Mouse (Mus musculus) liver, embryonic 11.5 days (tissue): ENCODE measurements at regions not wholly inside any gene's neighbourhood (a gene's known extent, or its start where the extent isn't known, plus 50 kb on each side); places are given as distances from the start of the nearest gene placed in this dataset.

Experiments
- ATAC-seq: fragments of 200-750 bp; cut with Nextera tagmentation; replicated peaks from 2 replicates; pipeline ENCODE4 v1.8.0; 2017; ENCODE audit warnings: moderate number of reproducible peaks, mild to moderate bottlenecking, moderate TSS enrichment, moderate library complexity; ENCODE audit not compliant: low FRiP score
- DNase-seq: peaks from one replicate; pipeline ENCODE4 v3.0.0-alpha.2; 2017; ENCODE audit warnings: low spot score
- H3K27ac ChIP-seq: fragments of 300-500 bp; sonication (generic); 2 replicates; pipeline ENCODE4 v1.5.1; 2014; ENCODE audit warnings: mild to moderate bottlenecking, low read depth, low read length, control low read depth
- H3K27me3 ChIP-seq: fragments of 300-500 bp; sonication (generic); replicated peaks from 2 replicates; pipeline ENCODE4 v1.6.1; 2014; ENCODE audit warnings: low read length, mixed read lengths; ENCODE audit not compliant: control insufficient read depth, insufficient read depth
- H3K36me3 ChIP-seq: fragments of 300-500 bp; sonication (generic); 2 replicates; pipeline ENCODE4 v1.6.1; 2014; ENCODE audit warnings: mild to moderate bottlenecking, low read length, moderate library complexity, mixed read lengths; ENCODE audit not compliant: control insufficient read depth, insufficient read depth
- H3K4me1 ChIP-seq: fragments of 300-500 bp; sonication (generic); replicated peaks from 2 replicates; pipeline ENCODE4 v1.6.1; 2014; ENCODE audit warnings: low read length, mixed read lengths; ENCODE audit not compliant: control insufficient read depth, insufficient read depth
- H3K4me2 ChIP-seq: fragments of 300-500 bp; sonication (generic); 2 replicates; pipeline ENCODE4 v1.6.1; 2014; ENCODE audit warnings: mild to moderate bottlenecking, control low read depth, moderate library complexity
- H3K4me3 ChIP-seq: fragments of 300-500 bp; sonication (generic); 2 replicates; pipeline ENCODE4 v1.5.1; 2014; ENCODE audit warnings: low read depth, low read length, control low read depth
- H3K9ac ChIP-seq: fragments of 300-500 bp; sonication (generic); 2 replicates; pipeline ENCODE4 v1.6.1; 2014; ENCODE audit warnings: low read depth, low read length, control low read depth
- H3K9me3 ChIP-seq: fragments of 300-500 bp; sonication (generic); 2 replicates; pipeline ENCODE4 v1.6.1; 2016; ENCODE audit warnings: low read length, inconsistent platforms, mixed read lengths; ENCODE audit not compliant: control insufficient read depth
- WGBS: fragments of 180-500 bp; shearing (Covaris S2); extraction: QIAGEN DNeasy Blood & Tissue Kit; methylation state at CpG from one replicate; pipeline ENCODE4 v1.1.7; 2014; 5-methylcytosine and 5-hydroxymethylcytosine counted together

- Histone ChIP-seq H3K9ac (no peak overlapping the region), H3K9me3 (no peaks in the 10 kb centered on the region), H3K4me3 (no peak overlapping the region), H3K4me1 (no peaks in the 10 kb centered on the region), H3K27me3 (no peaks in the 10 kb centered on the region), H3K27ac (no peak overlapping the region), H3K36me3 (no peaks in the 10 kb centered on the region), H3K4me2 (no peak overlapping the region)
- no peak for ATAC-seq
- no peak for DNase-seq
- whole genome bisulfite sequencing = 56% methylated on average over 6 of the region's 6 CpGs
Observed at GRCm38 (mm10) chr7:137805361-137805760, 367.9 kb downstream of the Glrx3 start.

- no peak overlapping the region for H3K27ac ChIP-seq
- H3K4me3 ChIP-seq = no peak overlapping the region
- no peaks in the 10 kb centered on the region for H3K27me3 ChIP-seq
- H3K9me3 ChIP-seq = no peaks in the 10 kb centered on the region
- WGBS = 75% methylated on average over 3 of the region's 3 CpGs
- no peaks in the 10 kb centered on the region for H3K36me3 ChIP-seq
- no peak overlapping the region for H3K9ac ChIP-seq
- no peak for ATAC-seq
- H3K4me1 ChIP-seq = no peaks in the 10 kb centered on the region
- H3K4me2 ChIP-seq = no peak overlapping the region
- no peak for DNase-seq
Observed at GRCm38 (mm10) chr7:137812839-137813238, 375.4 kb downstream of the Glrx3 start.

GRCm38 (mm10) chr7:137840520-137840919 lies 403.1 kb downstream of the Glrx3 start:
- Histone ChIP-seq H3K36me3 (no peaks in the 10 kb centered on the region), H3K27me3 (no peaks in the 10 kb centered on the region), H3K27ac (no peak overlapping the region), H3K9me3 (no peaks in the 10 kb centered on the region), H3K4me2 (no peak overlapping the region), H3K4me1 (no peaks in the 10 kb centered on the region), H3K4me3 (no peak overlapping the region), H3K9ac (no peak overlapping the region)
- DNase-seq = no peak
- WGBS = 77% methylated on average over 2 of the region's 2 CpGs
- ATAC-seq = no peak

- no peak overlapping the region for H3K27ac ChIP-seq
- no peaks in the 10 kb centered on the region for H3K36me3 ChIP-seq
- 67% methylated on average over 5 of the region's 5 CpGs for WGBS
- no peaks in the 10 kb centered on the region for H3K9me3 ChIP-seq
- H3K4me3 ChIP-seq = no peak overlapping the region
- DNase-seq (no peak), ATAC-seq (no peak)
- no peaks in the 10 kb centered on the region for H3K4me1 ChIP-seq
- H3K9ac ChIP-seq = no peak overlapping the region
- no peak overlapping the region for H3K4me2 ChIP-seq
- H3K27me3 ChIP-seq = no peaks in the 10 kb centered on the region
Observed at GRCm38 (mm10) chr7:137841044-137841443, 403.6 kb downstream of the Glrx3 start.

- H3K4me2 ChIP-seq = no peak overlapping the region
- 57% methylated on average over 8 of the region's 8 CpGs for WGBS
- H3K9ac ChIP-seq = no peak overlapping the region
- no peak overlapping the region for H3K27ac ChIP-seq
- no peak overlapping the region for H3K4me3 ChIP-seq
- no peaks in the 10 kb centered on the region for H3K36me3 ChIP-seq
- DNase-seq (no peak), ATAC-seq (no peak)
- no peaks in the 10 kb centered on the region for H3K9me3 ChIP-seq
- H3K4me1 ChIP-seq = no peaks in the 10 kb centered on the region
- no peaks in the 10 kb centered on the region for H3K27me3 ChIP-seq
Observed at GRCm38 (mm10) chr7:137841456-137842100, 404.2 kb downstream of the Glrx3 start.

- Histone ChIP-seq H3K4me1 (no peaks in the 10 kb centered on the region), H3K9ac (no peak overlapping the region), H3K36me3 (no peaks in the 10 kb centered on the region), H3K4me2 (no peak overlapping the region), H3K4me3 (no peak overlapping the region), H3K27me3 (no peaks in the 10 kb centered on the region), H3K9me3 (no peaks in the 10 kb centered on the region), H3K27ac (no peak overlapping the region)
- DNase-seq (no peak), ATAC-seq (no peak)
- WGBS = 81% methylated on average over 11 of the region's 11 CpGs
Observed at GRCm38 (mm10) chr7:137847856-137848255, 410.4 kb downstream of the Glrx3 start.

GRCm38 (mm10) chr7:137851061-137851460 lies 413.6 kb downstream of the Glrx3 start:
- Histone ChIP-seq H3K27me3 (no peaks in the 10 kb centered on the region), H3K9me3 (no peaks in the 10 kb centered on the region), H3K4me2 (no peak overlapping the region), H3K4me1 (no peaks in the 10 kb centered on the region), H3K4me3 (no peak overlapping the region), H3K27ac (no peak overlapping the region), H3K36me3 (no peaks in the 10 kb centered on the region), H3K9ac (no peak overlapping the region)
- ATAC-seq = no peak
- 61% methylated on average over 4 of the region's 4 CpGs for WGBS
- DNase-seq = no peak

- WGBS = 58% methylated on average over 3 of the region's 3 CpGs
- Histone ChIP-seq H3K36me3 (no peaks in the 10 kb centered on the region), H3K9me3 (no peaks in the 10 kb centered on the region), H3K27me3 (no peaks in the 10 kb centered on the region), H3K9ac (no peak overlapping the region), H3K4me3 (no peak overlapping the region), H3K27ac (no peak overlapping the region), H3K4me2 (no peak overlapping the region), H3K4me1 (no peaks in the 10 kb centered on the region)
- ATAC-seq (no peak), DNase-seq (no peak)
Observed at GRCm38 (mm10) chr7:137859681-137860080, 422.3 kb downstream of the Glrx3 start.

GRCm38 (mm10) chr7:137860520-137860919 lies 423.1 kb downstream of the Glrx3 start:
- no peaks in the 10 kb centered on the region for H3K27me3 ChIP-seq
- no peaks in the 10 kb centered on the region for H3K36me3 ChIP-seq
- H3K4me1 ChIP-seq = no peaks in the 10 kb centered on the region
- H3K4me2 ChIP-seq = no peak overlapping the region
- no peak overlapping the region for H3K4me3 ChIP-seq
- DNase-seq = no peak
- no peak for ATAC-seq
- no peak overlapping the region for H3K27ac ChIP-seq
- no peaks in the 10 kb centered on the region for H3K9me3 ChIP-seq
- WGBS = 55% methylated on average over 8 of the region's 8 CpGs
- no peak overlapping the region for H3K9ac ChIP-seq
